Mouse (Mus musculus) embryo, embryonic 11.5 days (tissue): Measurements from ENCODE around the gene 4930503B20Rik.

Experiments used
- DNase-seq: peaks from one replicate; pipeline ENCODE4 v3.0.0-alpha.2; 2012; ENCODE audit warnings: low read depth, low spot score

4930503B20Rik gene

GRCm38 (mm10) chr3:146651217-146651616 lies at the start of gene 4930503B20Rik:
Gene 4930503B20Rik (minus strand): TSS chr3:146651317.
- no peak for DNase-seq

- no peak for DNase-seq
Measured at GRCm38 (mm10) chr3:146700051-146700450, 48.9 kb upstream of the 4930503B20Rik start.

- no peak for DNase-seq
Measured at GRCm38 (mm10) chr3:146698982-146699381, 47.9 kb upstream of the 4930503B20Rik start.

GRCm38 (mm10) chr3:146692547-146692946 lies 41.4 kb upstream of the 4930503B20Rik start:
- no peak for DNase-seq

GRCm38 (mm10) chr3:146687121-146687725 lies 36.1 kb upstream of the 4930503B20Rik start:
- no peak for DNase-seq

- no peak for DNase-seq
Measured at GRCm38 (mm10) chr3:146686428-146686827, 35.3 kb upstream of the 4930503B20Rik start.

- DNase-seq: peak; percentile 49
Measured at GRCm38 (mm10) chr3:146684811-146685675, 33.9 kb upstream of the 4930503B20Rik start, which contains the start of gene Samd13. Gene Samd13 (minus strand): TSS chr3:146685592.

GRCm38 (mm10) chr3:146683095-146683494 lies 32.0 kb upstream of the 4930503B20Rik start:
- no peak for DNase-seq

GRCm38 (mm10) chr3:146682140-146682651 lies 31.1 kb upstream of the 4930503B20Rik start:
- DNase-seq: no peak

- no peak for DNase-seq
Measured at GRCm38 (mm10) chr3:146681696-146682095, 30.6 kb upstream of the 4930503B20Rik start.

- no peak for DNase-seq
Measured at GRCm38 (mm10) chr3:146680625-146681024, 29.5 kb upstream of the 4930503B20Rik start.

- no peak for DNase-seq
Measured at GRCm38 (mm10) chr3:146679646-146680045, 28.5 kb upstream of the 4930503B20Rik start.

- no peak for DNase-seq
Measured at GRCm38 (mm10) chr3:146676193-146676592, 25.1 kb upstream of the 4930503B20Rik start.

GRCm38 (mm10) chr3:146675101-146675500 lies 24.0 kb upstream of the 4930503B20Rik start:
- no peak for DNase-seq

GRCm38 (mm10) chr3:146671121-146671520 lies 20.0 kb upstream of the 4930503B20Rik start:
- DNase-seq: no peak

- no peak for DNase-seq
Measured at GRCm38 (mm10) chr3:146661907-146662306, 10.8 kb upstream of the 4930503B20Rik start.

- no peak for DNase-seq
Measured at GRCm38 (mm10) chr3:146661001-146661400, 9.9 kb upstream of the 4930503B20Rik start.

GRCm38 (mm10) chr3:146659321-146659720 lies 8.2 kb upstream of the 4930503B20Rik start:
- DNase-seq: no peak

GRCm38 (mm10) chr3:146658061-146658639 lies 7.0 kb upstream of the 4930503B20Rik start:
- no peak for DNase-seq

- DNase-seq: no peak
Measured at GRCm38 (mm10) chr3:146657433-146657832, 6.3 kb upstream of the 4930503B20Rik start.

GRCm38 (mm10) chr3:146655111-146655577 lies 4.0 kb upstream of the 4930503B20Rik start:
- DNase-seq: no peak

GRCm38 (mm10) chr3:146653692-146654091 lies 2.6 kb upstream of the 4930503B20Rik start:
- no peak for DNase-seq
